Mouse (Mus musculus): ENCODE measurements at regions not wholly inside any gene's neighbourhood (a gene's known extent, or its start where the extent isn't known, plus 50 kb on each side); places are given as distances from the start of the nearest gene placed in this dataset.

GRCm38 (mm10) chr14:21900951-21901350, 52.2 kb upstream of the Comtd1 start:
- Histone ChIP-seq H3K27ac (ENCODE audit: low read depth, low read length) (no peak overlapping the region), H3K4me1 (ENCODE audit: control insufficient read depth, insufficient read depth, low read length) (peaks cover 11% of the 10 kb centered on the region), H3K4me2 (ENCODE audit: low read length) (no peak overlapping the region), H3K36me3 (ENCODE audit: control insufficient read depth, insufficient read depth, low read length) (no peaks in the 10 kb centered on the region), H3K9me3 (replicated peaks; ENCODE audit: control insufficient read depth, low read length) (no peaks in the 10 kb centered on the region), H3K4me3 (ENCODE audit: low read depth, low read length) (no peak overlapping the region), H3K27me3 (replicated peaks; ENCODE audit: control insufficient read depth, insufficient read depth, low read length) (no peaks in the 10 kb centered on the region), H3K9ac (ENCODE audit: low read length) (no peak overlapping the region)
- no peak for ATAC-seq
- no peak for DNase-seq (ENCODE audit: low spot score)
- 64% methylated on average over 2 of the region's 2 CpGs for WGBS

GRCm38 (mm10) chr14:21900516-21900915, 51.7 kb upstream of the Comtd1 start:
- Histone ChIP-seq H3K9me3 (replicated peaks; ENCODE audit: control insufficient read depth, low read length) (no peaks in the 10 kb centered on the region), H3K27me3 (replicated peaks; ENCODE audit: control insufficient read depth, insufficient read depth, low read length) (no peaks in the 10 kb centered on the region), H3K27ac (ENCODE audit: low read depth, low read length) (no peak overlapping the region), H3K4me2 (ENCODE audit: low read length) (no peak overlapping the region), H3K4me1 (ENCODE audit: control insufficient read depth, insufficient read depth, low read length) (peaks cover 11% of the 10 kb centered on the region), H3K9ac (ENCODE audit: low read length) (no peak overlapping the region), H3K4me3 (ENCODE audit: low read depth, low read length) (no peak overlapping the region), H3K36me3 (ENCODE audit: control insufficient read depth, insufficient read depth, low read length) (no peaks in the 10 kb centered on the region)
- 25% methylated on average over 1 of the region's 1 CpGs for WGBS
- DNase-seq (ENCODE audit: low spot score) = peak; percentile 57
- no peak for ATAC-seq
